Mouse (Mus musculus): ENCODE measurements at regions not wholly inside any gene's neighbourhood (a gene's known extent, or its start where the extent isn't known, plus 50 kb on each side); places are given as distances from the start of the nearest gene placed in this dataset.

DNA sequence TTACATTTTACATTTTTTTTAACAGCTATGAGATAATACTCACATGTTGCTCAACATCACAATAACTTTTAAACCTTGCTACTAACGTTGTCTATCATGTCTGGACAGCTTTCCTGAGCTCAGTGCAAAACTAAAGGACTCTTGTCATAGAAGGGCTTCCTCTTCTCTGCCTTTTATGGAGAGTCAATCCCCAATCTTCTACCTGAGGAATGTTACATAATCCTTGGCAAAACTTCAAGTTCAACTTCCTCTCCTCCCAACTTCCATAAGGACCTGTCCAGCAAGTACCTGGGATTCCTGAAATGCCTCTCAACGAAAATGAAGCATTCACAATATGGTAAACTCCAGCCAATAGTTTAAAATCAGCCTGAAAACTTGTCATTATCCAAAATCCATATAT, 96.2 kb upstream of the Spopl start:
- DNase-seq = peak; percentile 18

DNA sequence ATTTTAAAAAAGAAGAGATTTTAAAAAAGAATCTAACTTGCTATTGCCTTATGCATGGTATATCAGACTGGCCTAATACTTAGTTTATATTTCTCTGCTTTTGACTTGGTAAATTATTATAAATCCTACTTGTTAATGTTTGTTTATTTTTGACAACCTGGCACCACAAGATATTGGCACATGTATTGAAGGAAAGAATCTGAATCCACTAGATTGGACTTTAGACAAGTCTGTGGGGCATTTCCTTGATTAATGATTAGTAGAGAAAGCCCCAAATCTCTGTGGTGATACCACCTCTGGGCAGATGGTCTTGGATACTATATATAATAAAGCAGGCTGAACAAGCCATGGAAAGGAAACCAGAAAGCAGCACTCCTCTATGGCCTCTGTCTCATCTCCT, 94.2 kb upstream of the Spopl start:
- DNase-seq = peak; percentile 77

All from kidney, adult 9 months (tissue).